Mouse (Mus musculus): ENCODE results near the gene Slc22a14. TPM values are rescaled to one million over a fixed set of nuclear protein-coding genes. Genes with fewer than 3 reads are reported as not detected.
"Not testable (repeated sequence)": the region's sequence is repeated elsewhere in the genome, so short reads cannot be mapped to it uniquely, and the experiment has no call there.

Slc22a14 gene
- total RNA-seq, 2 experiments from 2014 or later: not detected

GRCm38 (mm10) chr9:119268120-119268519 lies 97.2 kb downstream of the Slc22a14 start:
- no peak for DNase-seq
- intact Hi-C loops (cut with DNase I): no loop called here

- intact Hi-C loops (cut with DNase I); DNase-seq: not testable (repeated sequence)
These were observed 99.3 kb downstream of the Slc22a14 start for GRCm38 (mm10) chr9:119266121-119266395.

GRCm38 (mm10) chr9:119265373-119266120 lies 99.8 kb downstream of the Slc22a14 start:
- DNase-seq; intact Hi-C loops (cut with DNase I): not testable (repeated sequence)

GRCm38 (mm10) chr9:119263067-119263466 lies 102.3 kb downstream of the Slc22a14 start:
- no peak for DNase-seq
- intact Hi-C loops (cut with DNase I): no loop called here

GRCm38 (mm10) chr9:119260825-119261224 lies 104.5 kb downstream of the Slc22a14 start:
- no peak for DNase-seq
- intact Hi-C loops (cut with DNase I): no loop called here

GRCm38 (mm10) chr9:119258785-119259184 lies 106.6 kb downstream of the Slc22a14 start:
- intact Hi-C loops (cut with DNase I): no loop called here

GRCm38 (mm10) chr9:119258128-119258527 lies 107.2 kb downstream of the Slc22a14 start:
- no peak for DNase-seq
- intact Hi-C loops (cut with DNase I): no loop called here

More at GRCm38 (mm10) chr9:119258785-119259184, 106.6 kb downstream of the Slc22a14 start:
- DNase-seq: no peak

- intact Hi-C loops (cut with DNase I): no loop called here
- DNase-seq: no peak
These were observed 109.2 kb downstream of the Slc22a14 start for GRCm38 (mm10) chr9:119256161-119256560.

GRCm38 (mm10) chr9:119255096-119255495 lies 110.3 kb downstream of the Slc22a14 start:
- intact Hi-C loops (cut with DNase I): no loop called here
- no peak for DNase-seq

GRCm38 (mm10) chr9:119254187-119254586 lies 111.2 kb downstream of the Slc22a14 start:
- intact Hi-C loops (cut with DNase I): no loop called here
- no peak for DNase-seq

GRCm38 (mm10) chr9:119247996-119248395 lies 117.4 kb downstream of the Slc22a14 start:
- intact Hi-C loops (cut with DNase I): loop anchor here (5.0 kb wide), 1 partner anchor 104 kb away; no protein-coding TSS in a partner anchor
- DNase-seq: no peak

- intact Hi-C loops (cut with DNase I): loop anchor here (5.0 kb wide), 1 partner anchor 105 kb away; no protein-coding TSS in a partner anchor
These were observed 118.5 kb downstream of the Slc22a14 start for GRCm38 (mm10) chr9:119246826-119247225.

GRCm38 (mm10) chr9:119243981-119244380 lies 121.4 kb downstream of the Slc22a14 start:
- DNase-seq: no peak
- intact Hi-C loops (cut with DNase I): no loop called here

More at GRCm38 (mm10) chr9:119246826-119247225, 118.5 kb downstream of the Slc22a14 start:
- DNase-seq: peak in 1 of 2 experiments; percentile 25

- DNase-seq: no peak
- intact Hi-C loops (cut with DNase I): no loop called here
These were observed 124.0 kb downstream of the Slc22a14 start for GRCm38 (mm10) chr9:119241169-119241865.

- no peak for DNase-seq
- intact Hi-C loops (cut with DNase I): no loop called here
These were observed 124.9 kb downstream of the Slc22a14 start for GRCm38 (mm10) chr9:119240286-119240997.

GRCm38 (mm10) chr9:119239274-119239673 lies 126.1 kb downstream of the Slc22a14 start:
- intact Hi-C loops (cut with DNase I): no loop called here

GRCm38 (mm10) chr9:119238796-119239195 lies 126.6 kb downstream of the Slc22a14 start:
- intact Hi-C loops (cut with DNase I): no loop called here
- DNase-seq: no peak

More at GRCm38 (mm10) chr9:119239274-119239673, 126.1 kb downstream of the Slc22a14 start:
- no peak for DNase-seq

GRCm38 (mm10) chr9:119231552-119231951 lies 133.8 kb downstream of the Slc22a14 start:
- intact Hi-C loops (cut with DNase I): no loop called here
- no peak for DNase-seq

- intact Hi-C loops (cut with DNase I): no loop called here
- DNase-seq: no peak
These were observed 134.5 kb downstream of the Slc22a14 start for GRCm38 (mm10) chr9:119230829-119231228.

GRCm38 (mm10) chr9:119220249-119220648 lies 145.1 kb downstream of the Slc22a14 start:
- intact Hi-C loops (cut with DNase I): no loop called here
- no peak for DNase-seq

- DNase-seq: no peak
- intact Hi-C loops (cut with DNase I): no loop called here
These were observed 145.7 kb downstream of the Slc22a14 start for GRCm38 (mm10) chr9:119219667-119220066.

Measured in gastrocnemius, postnatal 36 days (tissue).